Mouse (Mus musculus) lung, postnatal 14 days (tissue): Measurements from ENCODE around the gene Islr.

Experiments
- DNase-seq: peaks from one replicate; pipeline ENCODE4 v3.0.0; 2021

Gene Islr

GRCm38 (mm10) chr9:58220218-58220903 is 16.3 kb upstream of the Islr start:
- peak; percentile 60 for DNase-seq

DNA sequence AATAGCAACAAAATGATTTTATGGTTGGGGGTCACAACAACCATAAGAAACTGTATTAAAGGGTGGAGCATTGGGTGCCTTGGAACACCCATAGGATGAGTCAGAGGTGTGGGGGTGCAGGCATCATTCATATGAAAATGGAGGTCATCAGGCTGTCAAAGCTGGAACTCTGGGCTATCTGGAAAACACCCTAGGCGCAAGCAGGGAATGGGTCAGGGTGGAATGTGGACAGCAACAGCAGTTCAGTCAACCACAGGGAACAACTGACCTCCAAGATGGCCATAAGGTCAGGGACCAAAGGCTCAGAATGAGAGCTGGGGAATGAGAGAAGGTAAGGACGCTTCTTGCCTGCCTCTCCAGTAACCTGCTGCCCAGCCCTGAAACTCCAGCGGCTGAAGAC is 14.4 kb upstream of the Islr start:
- DNase-seq: no peak

DNA sequence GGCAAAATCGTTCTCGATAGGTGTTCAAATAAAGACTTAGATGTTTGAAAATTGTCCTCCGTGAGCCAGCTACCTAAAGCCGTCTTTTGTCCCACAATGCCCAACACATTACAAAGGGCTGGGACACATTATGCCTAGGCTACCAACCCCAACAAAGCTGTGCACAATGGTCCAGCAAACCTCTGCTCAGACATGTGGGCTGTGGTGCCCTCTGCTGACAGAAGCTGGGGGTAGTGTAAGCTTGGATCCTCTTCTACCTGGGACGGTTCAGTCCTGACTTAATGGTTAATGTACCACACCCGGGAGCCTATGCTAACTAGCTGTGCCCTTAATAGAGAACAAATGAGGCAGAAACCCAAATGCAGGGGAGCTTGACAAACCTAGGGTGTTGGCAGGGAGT is 12.3 kb upstream of the Islr start:
- peak; percentile 34 for DNase-seq

DNA sequence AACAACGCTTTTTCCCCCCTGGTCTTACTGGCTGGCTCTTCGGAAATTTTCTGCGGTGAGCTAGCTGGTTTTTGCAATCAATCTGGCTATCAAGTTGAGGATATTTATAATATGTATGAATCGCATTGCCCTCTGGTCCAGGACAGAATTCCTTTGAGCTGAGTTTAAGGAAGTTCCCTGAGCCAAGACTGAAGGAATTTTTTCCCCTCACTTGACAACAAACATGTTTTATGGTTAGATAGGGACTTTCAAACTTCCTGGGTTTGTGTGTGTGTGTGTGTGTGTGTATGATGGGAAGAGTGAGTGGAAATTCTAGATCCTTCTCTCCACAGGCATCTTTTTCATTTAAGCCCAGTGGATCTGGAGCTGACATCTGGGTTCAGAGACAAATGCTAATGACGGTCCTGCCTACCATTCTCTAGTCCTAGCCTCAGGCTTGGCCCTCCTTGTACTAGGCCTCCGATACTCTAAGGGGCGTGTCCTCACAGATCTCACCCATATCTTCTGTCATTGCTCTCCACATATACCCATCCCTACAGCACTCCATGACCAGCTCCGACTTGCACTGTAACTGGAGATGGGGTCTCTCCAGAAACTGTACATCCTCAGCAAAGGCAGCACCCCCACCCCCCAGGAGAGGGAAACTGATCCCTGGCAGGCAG is 10.5 kb upstream of the Islr start:
- no peak for DNase-seq

DNA sequence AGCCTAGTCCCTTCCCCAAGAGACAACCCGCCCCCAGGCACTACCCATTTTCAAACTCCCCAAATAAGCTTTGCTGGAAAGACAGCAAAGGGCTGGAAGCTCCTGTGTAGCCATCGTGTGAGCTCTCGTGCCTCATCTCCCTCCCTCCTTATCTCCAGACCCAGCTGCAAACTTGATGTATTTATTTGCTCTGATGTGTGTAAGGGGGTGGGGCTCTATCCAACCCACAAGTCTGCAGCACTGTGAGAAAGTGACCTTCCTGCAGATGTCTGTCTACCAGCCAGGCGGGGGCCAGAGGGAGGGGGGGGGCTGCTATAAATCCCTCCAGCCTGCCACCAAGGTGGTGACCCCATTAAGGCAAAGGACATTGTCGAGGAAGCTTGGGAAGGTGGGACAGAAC is 9.8 kb upstream of the Islr start:
- DNase-seq: no peak

- no peak for DNase-seq
Measured at GRCm38 (mm10) chr9:58213377-58213776, 9.3 kb upstream of the Islr start.

GRCm38 (mm10) chr9:58210304-58210627 is 6.2 kb upstream of the Islr start:
- no peak for DNase-seq

- no peak for DNase-seq
Measured at GRCm38 (mm10) chr9:58209462-58210303, 5.6 kb upstream of the Islr start.

DNA sequence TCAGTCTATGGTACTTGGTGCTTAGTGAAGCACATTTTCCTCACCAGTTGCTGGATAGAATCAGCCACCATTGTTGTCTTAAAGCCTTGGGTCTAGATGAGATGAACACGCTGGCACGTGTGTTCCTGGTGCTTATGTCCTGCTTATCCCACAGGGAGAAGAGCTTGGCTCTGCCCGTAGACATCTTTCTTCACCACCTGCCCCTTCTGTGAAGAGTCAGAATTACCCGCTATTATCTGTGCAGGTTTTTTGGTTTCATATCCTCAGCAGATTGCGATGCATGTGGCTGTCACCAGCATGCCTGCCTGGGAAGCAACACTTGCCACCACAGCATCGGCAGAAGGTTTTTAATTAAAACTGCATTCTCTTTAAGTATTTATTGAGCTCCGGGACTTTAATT is 1.9 kb upstream of the Islr start:
- DNase-seq: no peak

- peak; percentile 97 for DNase-seq
Measured at GRCm38 (mm10) chr9:58204448-58205000, 418 bp upstream of the Islr start.

DNA sequence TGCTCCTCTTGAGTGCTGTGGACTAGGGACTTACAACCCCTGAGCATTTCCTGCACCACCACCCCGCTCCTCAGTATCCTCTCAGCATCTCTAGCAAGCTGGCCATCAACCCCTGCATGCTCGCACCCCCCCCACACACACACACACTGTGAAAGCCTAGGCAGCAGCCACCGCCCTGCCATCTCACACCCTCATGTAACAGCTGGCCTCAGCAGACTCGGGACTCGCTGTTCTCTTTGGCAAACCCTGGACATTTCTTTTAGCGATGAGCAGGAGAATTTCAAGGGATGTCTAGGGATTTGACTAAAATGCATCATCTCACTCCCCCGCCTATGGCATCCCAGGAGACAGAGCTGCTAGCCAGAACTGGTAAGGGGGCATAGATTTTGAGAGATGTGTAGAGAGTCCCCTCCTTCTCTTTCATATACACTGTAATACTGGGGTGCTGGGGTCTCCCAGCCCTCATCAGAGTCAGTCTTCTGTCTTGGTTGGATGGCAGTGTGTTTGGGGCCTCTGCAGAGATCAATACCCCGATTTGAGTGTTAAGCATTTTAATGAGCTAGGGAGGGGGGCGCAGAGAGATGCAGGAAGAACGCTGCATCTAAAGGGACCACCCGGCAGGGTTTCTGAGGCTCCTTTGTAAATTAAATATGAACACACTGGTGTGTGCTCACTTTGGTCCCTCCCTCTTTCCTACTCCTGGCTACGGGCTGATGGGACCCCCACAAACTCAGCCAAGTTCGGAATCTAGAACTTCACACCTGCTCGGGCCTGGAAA is 1.2 kb downstream of the Islr start:
- DNase-seq: no peak

DNA sequence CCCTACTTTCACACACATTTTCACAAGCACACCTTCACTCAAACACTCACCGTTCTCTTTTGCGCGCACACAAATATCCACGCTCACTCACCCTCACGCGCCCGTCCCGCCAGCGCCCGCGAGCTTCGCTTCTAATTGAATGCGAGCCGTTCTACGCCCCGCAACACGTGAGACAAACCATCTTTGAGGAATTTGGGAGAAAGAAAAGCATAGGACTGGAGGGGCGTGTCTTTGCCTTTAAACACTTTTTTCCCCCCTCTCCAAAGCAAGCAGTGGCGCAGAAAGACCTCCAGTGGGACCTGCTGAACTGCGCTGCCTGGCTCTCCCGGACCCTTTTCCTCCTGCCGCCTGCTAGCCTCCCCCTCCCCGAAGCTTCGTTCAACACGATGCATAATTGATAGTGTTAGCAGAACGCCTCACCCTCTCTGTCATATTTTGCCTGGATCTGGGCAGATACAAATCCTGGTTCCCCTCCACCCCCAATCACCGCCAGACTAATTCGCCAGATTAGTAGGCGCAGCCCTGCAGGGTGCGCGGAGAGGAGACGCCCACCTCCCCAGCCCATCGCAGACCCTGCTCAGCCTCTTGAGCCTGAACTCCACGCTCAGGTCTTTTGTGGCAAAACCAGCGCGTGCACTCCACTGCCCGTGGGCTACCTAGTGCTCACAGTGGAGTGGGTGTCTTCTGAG is 2.1 kb downstream of the Islr start:
- DNase-seq: no peak

GRCm38 (mm10) chr9:58201091-58201842 is 2.8 kb downstream of the Islr start:
- no peak for DNase-seq

- no peak for DNase-seq
Measured at GRCm38 (mm10) chr9:58200270-58201090, 3.6 kb downstream of the Islr start.

DNA sequence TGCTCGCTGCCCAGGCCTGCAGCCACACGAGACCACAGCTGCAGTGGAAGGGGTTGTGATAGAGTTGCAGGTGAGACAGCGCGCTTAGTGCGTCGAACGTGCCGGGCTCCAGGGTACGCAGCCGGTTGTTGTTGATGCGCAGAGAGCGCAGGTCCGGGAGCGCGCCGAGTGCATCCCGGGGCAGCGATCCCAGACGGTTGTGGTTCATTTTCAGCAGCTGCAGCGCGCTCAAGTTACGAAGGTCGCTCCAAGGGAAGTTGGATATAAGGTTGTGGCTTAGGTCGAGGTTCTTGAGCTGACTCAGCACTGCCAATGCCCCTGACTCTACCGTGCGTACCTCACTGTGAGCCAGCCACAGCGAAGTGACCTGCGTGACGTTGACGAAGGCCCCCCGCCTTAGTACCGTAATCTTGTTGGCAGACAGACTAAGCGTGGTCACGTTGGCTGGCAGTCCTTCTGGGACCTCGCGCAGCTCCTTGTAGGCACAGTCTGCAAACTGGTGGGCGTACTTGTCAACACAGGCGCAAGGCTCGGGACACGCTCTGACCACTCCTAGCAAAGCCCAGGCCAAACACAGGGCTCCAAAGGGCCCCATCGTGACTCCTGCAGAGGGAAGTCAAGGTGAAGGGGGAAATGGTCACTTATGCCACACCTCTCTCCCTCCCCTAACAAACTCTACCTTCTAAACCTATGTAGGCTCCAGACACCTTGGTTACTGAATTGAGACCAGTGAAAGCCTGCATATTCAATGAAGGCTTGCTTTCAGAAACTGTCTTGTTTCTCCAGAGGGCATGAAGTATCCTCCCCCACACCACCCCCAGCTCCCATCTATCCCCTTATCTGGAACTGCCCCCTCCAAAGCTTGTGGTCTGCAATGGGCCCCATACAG is 4.5 kb downstream of the Islr start:
- no peak for DNase-seq

DNA sequence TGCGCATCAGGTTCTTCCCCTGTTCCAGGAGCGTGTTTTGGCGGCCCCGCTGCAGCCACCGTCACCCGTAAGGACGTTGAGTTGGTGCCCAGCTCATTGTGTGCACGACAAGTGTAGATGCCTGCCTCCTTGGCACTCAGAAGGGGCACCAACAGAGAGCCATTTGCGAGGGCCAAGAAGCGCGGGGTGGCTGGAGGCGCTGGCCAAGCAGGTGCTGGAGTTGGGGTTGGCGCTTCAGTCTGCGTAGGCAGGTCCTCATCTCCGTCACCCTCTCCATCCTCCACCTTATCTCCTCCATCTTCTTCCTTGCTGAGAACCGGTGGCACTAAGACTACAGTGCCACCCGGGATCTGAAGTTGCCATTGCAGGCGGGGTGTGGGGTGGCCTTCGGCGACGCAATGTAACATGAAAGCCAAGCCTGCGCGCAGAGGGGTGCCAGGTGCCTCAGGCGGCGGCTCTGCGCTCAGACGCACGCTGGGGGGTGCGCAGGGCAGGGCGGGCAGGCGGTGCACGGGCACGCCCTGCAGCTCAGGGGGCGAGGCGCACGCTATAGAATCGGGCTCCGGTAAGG is 5.2 kb downstream of the Islr start:
- DNase-seq: no peak

DNA sequence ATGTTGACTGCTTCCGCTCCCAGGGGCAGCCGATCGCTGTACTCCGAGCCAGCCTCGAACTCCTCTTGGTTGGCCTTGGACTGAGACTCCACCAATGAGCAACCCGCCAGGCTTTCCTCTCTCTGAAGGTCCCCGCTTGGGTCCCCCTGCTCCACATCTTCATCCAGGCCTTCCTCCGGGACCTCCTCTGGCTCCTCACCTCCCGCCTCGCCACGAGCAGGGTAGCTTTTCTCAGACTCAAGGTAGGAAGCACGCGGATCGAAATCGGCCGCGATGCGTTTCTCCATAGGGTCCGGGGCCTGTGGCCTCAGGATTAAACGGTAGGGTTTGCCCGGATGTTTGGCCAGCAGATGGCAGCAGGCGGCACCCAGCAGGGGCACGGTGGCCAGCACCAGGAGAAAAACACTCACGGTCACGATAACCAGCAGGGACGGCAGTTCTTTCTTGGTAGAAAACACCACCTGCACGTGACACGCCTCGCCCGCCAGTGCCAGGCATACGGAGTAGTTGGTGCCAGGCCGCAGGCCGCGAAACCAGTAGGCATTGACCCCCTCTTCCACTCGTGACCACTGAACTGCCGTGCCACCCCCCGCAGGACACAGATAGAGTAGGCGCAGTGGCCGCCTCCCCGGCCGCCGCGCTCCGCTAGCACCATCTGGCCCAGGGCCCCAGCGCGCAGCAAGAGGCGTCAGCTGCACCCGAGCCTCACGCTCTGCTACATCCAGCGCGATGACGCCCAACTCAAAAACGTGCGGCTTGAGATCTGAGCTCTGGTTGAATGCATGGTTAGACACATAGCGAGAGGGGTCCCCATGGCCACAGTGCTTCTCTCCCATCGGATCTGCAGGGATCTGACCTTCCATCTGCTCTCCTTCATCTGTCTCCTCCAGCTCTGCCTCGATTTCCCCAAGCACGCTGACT is 6.1 kb downstream of the Islr start:
- peak; percentile 61 for DNase-seq
